Mouse (Mus musculus) B cell, adult 62 days (primary cell): ENCODE results near the gene Ccer1. TPM values are rescaled to one million over a fixed set of nuclear protein-coding genes. Genes with fewer than 3 reads are reported as not detected.

Experiments
- total RNA-seq: library from RNA; stranded (reverse); gene quantifications from 4 replicates; pipeline ENCODE4 v1.2.4, GENCODE M21; 2023

Ccer1 gene
- total RNA-seq = not detected in 4 replicates

DNA sequence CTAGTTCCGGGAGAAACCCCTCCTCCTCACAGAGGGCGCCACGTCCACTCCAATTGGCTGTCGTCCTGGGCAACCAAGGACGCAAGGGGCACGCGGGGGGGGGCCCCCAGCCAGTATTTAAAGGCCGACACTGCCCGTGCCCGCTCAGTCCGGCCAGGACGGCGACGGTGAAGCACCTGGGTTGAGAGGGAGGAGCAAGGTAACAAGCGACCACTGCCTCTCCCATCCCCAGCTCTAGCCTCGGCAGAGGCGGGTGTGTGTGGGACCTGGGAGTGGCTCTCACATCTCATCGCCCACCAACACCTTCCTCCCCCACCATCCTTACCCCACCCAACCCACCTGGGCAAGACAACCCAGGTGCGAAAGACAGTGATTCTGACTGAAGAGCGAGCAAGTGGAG, at the start of gene Ccer1:
Ccer1 (plus strand) TSS at position 147 of the 400 bp plus-strand sequence.

DNA sequence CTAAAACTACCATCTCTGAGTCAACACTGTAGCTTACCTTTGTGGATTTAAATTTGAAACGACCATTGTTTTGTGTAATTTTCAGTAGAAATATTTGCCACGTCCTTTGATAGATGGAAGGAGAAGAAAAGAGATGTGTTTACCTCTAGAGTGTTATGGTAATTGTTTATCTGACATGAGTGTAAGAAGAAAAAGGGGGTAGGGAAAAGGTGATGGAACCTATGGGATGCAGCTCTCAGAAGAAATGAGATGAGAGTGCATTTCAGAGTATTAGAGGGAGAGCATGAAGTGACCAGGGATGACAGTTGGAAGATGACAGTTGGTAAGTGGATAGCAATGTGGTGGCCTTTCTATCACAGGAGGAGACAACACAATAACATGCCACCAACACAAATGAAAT, 49.1 kb upstream of the Ccer1 start, which contains the start of gene Epyc:
Epyc (plus strand) TSS at position 301 of the 400 bp plus-strand sequence.

DNA sequence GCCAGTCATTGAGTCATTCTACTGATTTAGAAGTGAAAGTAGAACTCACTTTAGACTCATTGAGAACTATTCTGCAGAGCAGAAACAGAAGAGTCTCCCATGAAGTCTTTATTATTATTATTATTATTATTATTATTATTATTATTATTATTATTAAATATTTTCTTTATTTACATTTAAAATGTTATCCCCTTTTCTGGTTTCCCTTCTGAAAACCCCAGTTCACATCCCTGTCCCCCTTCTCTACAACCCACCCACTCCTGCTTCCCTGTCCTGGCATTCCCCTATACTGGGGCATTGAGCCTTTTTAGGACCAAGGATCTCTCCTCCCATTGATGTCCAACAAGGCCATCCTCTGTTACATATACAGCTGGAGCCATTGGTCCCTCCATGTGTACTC, 33.8 kb downstream of the Ccer1 start, which contains the start of gene C030005K15Rik:
C030005K15Rik (minus strand) TSS at position 101 of the 400 bp plus-strand sequence.

Other genes with a start within 250 kb of the Ccer1 start
- 0.67 to 1.5 TPM (median 0.82 TPM) in 4 replicates for gene Dcn, start 213.4 kb upstream of the Ccer1 start, total RNA-seq
- not detected in 4 replicates for gene Lum, start 127.9 kb upstream of the Ccer1 start, total RNA-seq
- gene Kera, start 86.2 kb upstream of the Ccer1 start, total RNA-seq = not detected in 4 replicates
- gene Epyc, start 49.0 kb upstream of the Ccer1 start, total RNA-seq = not detected in 4 replicates
- gene C030005K15Rik, start 33.7 kb downstream of the Ccer1 start, total RNA-seq = not detected in 4 replicates